In the genomic region with DNA sequence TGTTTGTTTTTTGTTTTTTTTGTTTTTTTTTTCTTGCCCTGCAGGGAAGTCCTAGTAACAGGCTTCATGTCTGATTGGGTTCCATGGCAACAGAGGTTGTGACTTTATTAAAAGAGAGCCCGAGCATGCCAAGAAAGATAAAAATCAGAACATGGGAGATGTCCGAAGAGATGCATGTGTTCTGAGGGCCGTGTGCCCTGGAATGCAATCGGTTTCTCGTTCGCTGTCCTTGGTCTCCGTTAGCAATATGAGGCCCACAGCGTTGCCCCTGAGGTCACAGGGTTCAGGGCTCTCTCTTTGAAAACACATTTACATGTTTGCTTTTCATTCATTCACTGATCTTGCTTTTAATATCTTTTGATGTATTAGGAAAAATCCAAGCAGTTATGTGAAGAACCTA, we compare ENCODE assay signal across 9 mouse cellular contexts.
DNase-seq lines count a peak whose midpoint lies in the region; ATAC-seq lines count a peak whose summit lies in the region.
"Had no signal": no experiment of that assay in that cellular context is flagged by ENCODE, and none has a peak within 500 bp of the region (broad histone marks: within the 10 kb centered on the region; RNA-seq: fewer than 3 reads in every experiment).

No protein-coding gene starts in this region.

- peak overlapping the region; percentile 83 for H3K27ac ChIP-seq in heart, embryonic 16.5 days (ENCODE audit: low read length)
- no peak overlapping the region for H3K27ac ChIP-seq in forebrain, embryonic 14.5 days (ENCODE audit: low read depth, low read length)
- H3K27ac ChIP-seq in midbrain, embryonic 11.5 days (ENCODE audit: low read depth, low read length), result no peak overlapping the region

- DNase-seq in heart, postnatal 25 days (ENCODE audit: low spot score), result no peak
- peak; percentile 70 for DNase-seq in MN1 (ENCODE audit: low spot score)
- no peak for DNase-seq in forebrain, embryonic 14.5 days (ENCODE audit: low spot score)
- DNase-seq in midbrain, embryonic 11.5 days (ENCODE audit: low spot score, missing footprints), result peak; percentile 85
- DNase-seq in ovary, postnatal 10 days (ENCODE audit: low spot score), result no peak
- no peak for DNase-seq in adrenal gland, adult 8-10 months
- no peak for DNase-seq in right cerebral cortex, postnatal 36 days (ENCODE audit: low spot score in 2 of 2)
- DNase-seq: gastrocnemius, postnatal 36 days had no signal

- H3K4me3 ChIP-seq in heart, embryonic 16.5 days (ENCODE audit: low read length), result peak overlapping the region; percentile 49
- no peak overlapping the region for H3K4me3 ChIP-seq in forebrain, embryonic 14.5 days (ENCODE audit: low read depth, low read length)
- no peak overlapping the region for H3K4me3 ChIP-seq in midbrain, embryonic 11.5 days (ENCODE audit: low read depth, low read length)

- H3K9me3 ChIP-seq in heart, embryonic 16.5 days (replicated peaks; ENCODE audit: control insufficient read depth, low read length), result peaks cover 8% of the 10 kb centered on the region
- 0 out of 2 replicates have a peak, but pooled peaks cover 4% of the 10 kb centered on the region for H3K9me3 ChIP-seq in forebrain, embryonic 14.5 days (replicated peaks; ENCODE audit: control insufficient read depth, low read length)
- H3K9me3 ChIP-seq in midbrain, embryonic 11.5 days (ENCODE audit: control insufficient read depth, low read length), result peaks cover 3% of the 10 kb centered on the region; the same call in 1 of the 2 replicates

- no peak for ATAC-seq in heart, embryonic 16.5 days (replicated peaks; ENCODE audit: extremely low read depth, insufficient read depth, low FRiP score)
- ATAC-seq in forebrain, embryonic 14.5 days, result no peak; the same call in 1 of the 2 replicates
- ATAC-seq in midbrain, embryonic 11.5 days (ENCODE audit: low FRiP score), result no peak

- H3K9ac ChIP-seq in heart, embryonic 16.5 days (ENCODE audit: low read length), result peak overlapping the region; percentile 69; the same call in 1 of the 2 replicates
- H3K9ac ChIP-seq in forebrain, embryonic 14.5 days (ENCODE audit: low read length), result no peak overlapping the region
- H3K9ac ChIP-seq in midbrain, embryonic 11.5 days (ENCODE audit: low read length), result no peak overlapping the region

- H3K27me3 ChIP-seq in heart, embryonic 16.5 days (ENCODE audit: control insufficient read depth, insufficient read depth, low read length), result no peaks in the 10 kb centered on the region
- H3K27me3 ChIP-seq in forebrain, embryonic 14.5 days (replicated peaks; ENCODE audit: control insufficient read depth, insufficient read depth, low read length), result no peaks in the 10 kb centered on the region
- no peaks in the 10 kb centered on the region for H3K27me3 ChIP-seq in midbrain, embryonic 11.5 days (ENCODE audit: control insufficient read depth, insufficient read depth, low read length)

- peak overlapping the region; percentile 71 for H3K4me2 ChIP-seq in heart, embryonic 16.5 days (ENCODE audit: low read depth, low read length)
- H3K4me2 ChIP-seq in forebrain, embryonic 14.5 days (ENCODE audit: low read length), result peak overlapping the region; percentile 46; the same call in 1 of the 2 replicates
- no peak overlapping the region for H3K4me2 ChIP-seq in midbrain, embryonic 11.5 days

- H3K4me1 ChIP-seq in heart, embryonic 16.5 days (ENCODE audit: control insufficient read depth, insufficient read depth, low read length), result peaks cover 20% of the 10 kb centered on the region
- peaks cover 17% of the 10 kb centered on the region for H3K4me1 ChIP-seq in forebrain, embryonic 14.5 days (ENCODE audit: control insufficient read depth, insufficient read depth, low read length)
- peaks cover 19% of the 10 kb centered on the region for H3K4me1 ChIP-seq in midbrain, embryonic 11.5 days (ENCODE audit: control insufficient read depth, insufficient read depth, low read length)

- H3K36me3 ChIP-seq in heart, embryonic 16.5 days (ENCODE audit: control insufficient read depth, insufficient read depth), result 0 out of 2 replicates have a peak, but pooled peaks cover 4% of the 10 kb centered on the region
- H3K36me3 ChIP-seq in forebrain, embryonic 14.5 days (ENCODE audit: control insufficient read depth, insufficient read depth, low read length), result no peaks in the 10 kb centered on the region
- no peaks in the 10 kb centered on the region for H3K36me3 ChIP-seq in midbrain, embryonic 11.5 days (ENCODE audit: control insufficient read depth, insufficient read depth, low read length)

- intact Hi-C loops in heart, postnatal 25 days (cut with DNase I), result loop anchor here (2.0 kb wide), 1 partner anchor 24 kb away; no protein-coding TSS in a partner anchor

- 43% methylated on average over 8 of the region's 8 CpGs for WGBS in heart, embryonic 16.5 days
- WGBS in forebrain, embryonic 14.5 days, result 13% methylated on average over 8 of the region's 8 CpGs
- WGBS in midbrain, embryonic 11.5 days, result 10% methylated on average over 8 of the region's 8 CpGs

Comparison
In these comparisons a context has a peak if more than half of its experiments do, and no peak if none do; other contexts are left out.
1. DNase-seq: peak in MN1 (single experiment) and midbrain, embryonic 11.5 days (single experiment); none in heart, postnatal 25 days (single experiment), forebrain, embryonic 14.5 days (single experiment), ovary, postnatal 10 days (single experiment), adrenal gland, adult 8-10 months (single experiment) and right cerebral cortex, postnatal 36 days (0 of 2).